Mouse (Mus musculus) heart, embryonic 11.5 days (tissue): ENCODE results near the gene Cab39. TPM values are rescaled to one million over a fixed set of nuclear protein-coding genes. Genes with fewer than 3 reads are reported as not detected.

Experiments used
- microRNA-seq: library from miRNA; unstranded; fragments of <30 nt; microRNA quantifications from one replicate; pipeline ENCODE4, GENCODE M21; 2016; ENCODE audit warnings: borderline number of aligned reads
- polyA plus RNA-seq: library from polyadenylated mRNA; unstranded; fragments of >200 nt; fragmentation: Nextera tagmentation; extraction: Ambion mirVana; gene quantifications from 2 replicates; pipeline ENCODE4 v1.2.1, GENCODE M21; 2014

Gene Cab39
- polyA plus RNA-seq, 1 experiment from 2014 or later: 32.8 TPM

Small RNAs within 50 kb of the gene (microRNA-seq; reads per million reads assigned to microRNA genes)
- gene Gm25472 (not detected), gene Mir8096 (not detected)

Other genes with a start within 250 kb of the Cab39 start
- gene G530012D18Rik, start 217.8 kb upstream of the Cab39 start, polyA plus RNA-seq: not detected in 2 replicates
- gene Sp110, start 194.6 kb upstream of the Cab39 start, polyA plus RNA-seq: 0.48 and 1.4 TPM in 2 replicates
- gene Sp140, start 193.1 kb upstream of the Cab39 start, polyA plus RNA-seq: 2.1 and 2.8 TPM in 2 replicates
- gene Sp100, start 143.5 kb upstream of the Cab39 start, polyA plus RNA-seq: 0.46 and 0.99 TPM in 2 replicates
- gene A630001G21Rik, start 14.8 kb upstream of the Cab39 start, polyA plus RNA-seq: 1.4 and 1.8 TPM in 2 replicates
- gene Itm2c, start 100.8 kb downstream of the Cab39 start, polyA plus RNA-seq: 146 and 150 TPM in 2 replicates
- gene 4933407L21Rik, start 135.0 kb downstream of the Cab39 start, polyA plus RNA-seq: not detected in 2 replicates
- not detected in 2 replicates for gene Gpr55, start 167.6 kb downstream of the Cab39 start, polyA plus RNA-seq
- not detected in 2 replicates for gene Spata3, start 223.4 kb downstream of the Cab39 start, polyA plus RNA-seq